Mouse (Mus musculus): ENCODE measurements around the gene Sclt1.

Sclt1 gene

DNA sequence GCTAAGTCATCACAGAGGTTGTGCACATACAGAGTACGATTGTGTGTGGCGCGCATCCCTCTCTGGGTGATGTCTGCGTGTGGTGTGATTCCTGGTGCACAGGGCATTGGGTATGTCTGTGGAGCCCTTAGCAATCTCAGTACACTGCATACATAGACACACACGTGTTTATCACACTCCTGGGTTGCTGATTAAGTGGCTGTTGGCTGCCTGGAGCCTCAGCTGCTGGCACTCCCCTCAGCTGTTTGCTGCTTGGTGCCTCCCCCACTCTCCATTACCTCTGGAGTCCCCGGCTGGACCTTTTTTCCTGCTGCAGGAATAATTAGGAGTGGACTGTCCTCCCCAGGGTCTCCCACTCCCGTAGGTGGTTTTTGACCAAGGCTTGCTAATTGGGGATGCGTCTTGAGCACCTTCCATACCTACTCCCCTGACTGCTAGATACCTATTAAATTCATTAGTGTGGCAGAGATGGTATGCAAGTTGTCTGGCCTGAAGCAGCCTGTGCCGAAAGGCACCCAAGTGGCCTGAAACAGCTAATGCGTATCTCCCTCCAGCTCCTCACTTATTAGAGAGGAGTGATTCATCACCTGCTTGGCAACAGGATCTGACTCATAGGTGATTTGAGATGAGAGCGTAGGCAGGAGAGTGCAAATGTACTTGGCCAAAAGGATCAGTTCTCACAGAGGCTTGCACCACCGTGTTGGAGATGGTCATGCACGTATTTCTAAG lies 136.5 kb downstream of the Sclt1 start:
- DNase-seq = no peak

DNA sequence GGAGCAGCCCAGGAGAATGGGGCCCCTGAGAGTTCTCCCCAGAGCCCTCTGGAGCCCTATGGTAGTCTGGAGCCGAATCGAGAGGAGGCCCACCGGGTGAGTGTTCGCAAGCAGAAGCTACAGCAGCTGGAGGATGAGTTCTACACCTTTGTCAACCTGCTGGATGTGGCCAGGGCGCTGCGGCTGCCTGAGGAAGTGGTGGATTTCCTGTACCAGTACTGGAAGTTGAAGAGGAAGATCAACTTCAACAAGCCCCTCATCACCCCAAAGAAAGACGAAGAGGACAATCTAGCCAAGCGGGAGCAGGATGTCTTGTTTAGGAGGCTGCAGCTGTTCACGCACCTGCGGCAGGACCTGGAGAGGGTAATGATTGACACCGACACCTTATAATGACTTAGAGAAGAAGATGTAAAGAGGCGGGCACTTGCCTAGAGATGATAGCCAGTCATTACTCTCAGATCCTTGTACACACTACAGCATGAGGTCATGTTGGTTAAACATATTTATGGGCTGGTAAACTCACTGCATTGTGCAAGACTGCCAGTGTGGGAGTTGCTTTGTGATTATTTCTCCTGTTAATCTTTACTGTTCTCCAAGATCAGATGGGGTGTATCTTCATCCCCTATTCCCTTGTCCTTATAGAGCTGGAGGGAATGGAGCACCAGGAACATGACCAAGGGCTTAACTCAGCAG lies 137.5 kb downstream of the Sclt1 start:
- no peak for DNase-seq

DNA sequence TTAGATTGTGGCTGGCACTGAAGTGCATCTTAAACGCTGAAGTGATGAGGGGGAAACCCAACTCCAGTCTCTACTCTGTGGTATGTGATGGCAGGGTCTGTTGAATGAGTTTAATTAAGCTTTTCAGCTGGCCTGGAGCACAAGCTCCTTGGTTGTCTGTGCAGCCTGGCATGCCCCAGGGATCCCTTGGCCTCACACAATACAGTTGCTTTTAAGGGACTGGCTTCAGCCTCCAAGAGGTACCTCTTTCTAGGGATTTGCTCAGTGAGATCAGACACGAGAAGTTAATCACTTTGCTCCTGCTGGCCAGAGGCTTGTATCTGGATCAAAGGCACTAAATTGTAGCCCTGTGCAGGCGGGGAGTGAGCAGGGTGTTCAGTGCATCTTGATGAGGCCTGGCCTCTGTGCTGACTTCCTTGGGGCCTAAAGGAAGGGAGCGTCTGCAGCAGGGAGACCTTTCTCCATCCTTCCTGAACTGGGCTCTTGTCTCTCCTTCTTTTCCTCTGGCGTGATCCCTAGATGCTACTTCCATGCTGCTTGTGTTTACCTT lies 138.8 kb downstream of the Sclt1 start:
- no peak for DNase-seq

DNA sequence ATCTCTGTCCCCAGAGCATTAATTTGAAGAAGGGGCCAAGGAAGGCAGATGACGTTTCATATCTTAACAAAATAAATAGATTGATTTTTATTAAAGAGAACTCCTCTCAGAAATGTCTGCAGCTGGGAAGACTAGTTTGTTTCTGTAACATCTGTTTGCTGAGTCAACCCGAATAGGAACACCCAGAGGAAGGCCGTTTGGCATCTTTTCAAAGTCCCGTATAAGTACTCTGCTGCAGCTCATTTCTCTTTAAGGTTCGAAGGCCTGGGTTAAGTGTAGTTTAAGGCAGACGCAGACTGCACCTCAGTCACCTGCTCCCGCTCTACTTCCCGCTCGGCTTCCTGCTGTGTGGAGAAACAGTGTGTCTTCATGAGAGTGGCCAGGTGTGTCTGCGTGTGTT lies 139.4 kb downstream of the Sclt1 start:
- DNase-seq = no peak

- no peak for DNase-seq
These were observed 140.9 kb downstream of the Sclt1 start for GRCm38 (mm10) chr3:41601226-41602020.

DNA sequence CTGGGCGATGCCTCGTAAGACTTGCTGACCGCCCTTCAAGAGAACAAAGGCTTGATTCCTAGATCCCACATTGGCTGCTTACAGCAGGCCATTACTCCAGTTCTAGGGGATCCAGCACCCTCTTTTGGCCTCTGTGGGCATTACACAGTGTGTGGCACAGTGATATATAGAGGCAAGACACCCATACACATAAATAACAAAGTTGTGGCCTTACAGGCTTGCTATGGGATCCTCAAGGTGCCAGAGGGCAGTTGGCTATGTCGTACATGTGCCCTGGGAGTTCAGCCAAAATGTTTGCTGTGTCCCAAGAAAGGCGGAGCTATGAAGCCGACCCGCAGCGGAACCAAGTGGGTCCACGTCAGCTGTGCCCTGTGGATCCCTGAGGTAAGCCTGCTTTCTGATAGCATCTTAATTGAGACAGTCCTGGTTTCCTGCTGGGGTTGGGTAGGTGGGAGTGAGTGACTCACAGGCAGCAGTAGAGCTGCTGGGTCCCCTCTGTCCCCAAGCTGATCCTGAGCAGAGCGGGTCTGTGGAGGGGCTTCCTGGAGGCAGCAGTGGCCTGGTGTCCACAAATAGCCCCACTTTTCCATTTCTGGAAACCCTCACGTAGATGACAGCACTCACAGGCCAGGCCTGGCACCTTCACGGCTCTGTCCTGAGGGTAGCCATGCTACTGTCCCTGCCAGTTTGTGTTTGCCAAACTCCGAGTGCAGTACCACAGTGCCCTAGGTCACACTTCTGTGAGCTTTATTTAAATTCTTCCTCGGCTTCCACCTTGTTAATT lies 142.3 kb downstream of the Sclt1 start:
- DNase-seq = peak; percentile 77

- no peak for DNase-seq
These were observed 143.1 kb downstream of the Sclt1 start for GRCm38 (mm10) chr3:41599226-41599625.

DNA sequence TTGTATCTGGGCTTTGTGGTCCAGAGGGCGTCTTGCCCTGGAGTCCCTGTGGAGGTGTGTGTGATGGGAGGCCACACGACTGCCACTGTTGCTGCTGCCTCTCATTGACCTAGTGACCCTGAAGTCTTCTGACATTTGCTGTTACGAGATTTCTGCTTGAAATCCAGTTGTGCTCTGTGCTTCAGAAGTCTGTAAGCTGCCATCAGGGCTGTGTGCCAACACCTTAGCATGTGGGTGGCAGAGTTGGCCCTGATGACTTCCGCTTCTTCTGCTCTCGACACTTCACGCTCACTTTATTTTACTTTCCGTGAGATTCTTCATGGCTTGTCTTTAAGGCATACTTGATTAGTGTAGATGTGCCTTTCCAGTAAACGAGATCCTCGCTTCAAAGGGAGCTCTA lies 143.9 kb downstream of the Sclt1 start:
- DNase-seq = no peak

DNA sequence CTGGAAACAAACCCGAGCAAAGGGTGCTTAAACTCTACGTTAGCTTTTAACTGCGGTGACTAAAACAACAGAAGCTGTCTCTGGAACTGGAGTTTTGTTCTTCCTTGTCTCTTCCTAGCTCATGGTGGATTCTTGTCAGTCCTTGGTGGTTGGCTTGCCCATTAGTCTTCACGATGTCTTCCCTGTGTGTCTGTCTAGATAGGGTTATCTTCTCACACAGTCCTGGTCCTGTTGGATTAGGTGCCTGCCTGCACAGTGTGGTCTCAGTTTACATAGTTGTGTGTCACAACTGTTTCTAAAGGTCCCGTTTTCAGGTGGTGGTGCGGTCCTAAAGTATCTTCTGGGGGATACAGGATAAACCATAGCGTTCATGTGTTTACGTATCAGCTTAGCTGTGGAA lies 145.3 kb downstream of the Sclt1 start:
- DNase-seq = no peak

DNA sequence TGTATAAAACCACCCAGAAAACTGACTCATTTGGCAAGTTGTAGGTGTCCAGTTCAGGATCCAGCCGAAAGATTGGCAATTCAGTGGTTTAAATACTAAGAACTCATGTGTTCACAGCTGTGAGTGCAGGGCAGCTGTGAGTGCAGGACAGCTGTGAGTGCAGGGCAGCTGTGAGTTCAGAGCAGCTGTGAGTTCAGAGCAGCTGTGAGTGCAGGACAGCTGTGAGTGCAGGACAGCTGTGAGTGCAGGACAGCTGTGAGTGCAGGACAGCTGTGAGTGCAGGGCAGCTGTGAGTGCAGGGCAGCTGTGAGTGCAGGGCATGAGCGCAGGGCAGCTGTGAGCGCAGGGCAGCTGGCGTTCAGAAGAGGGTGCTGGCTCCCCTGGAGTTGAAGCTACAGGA lies 147.3 kb downstream of the Sclt1 start:
- DNase-seq = no peak

- no peak for DNase-seq
These were observed 148.0 kb downstream of the Sclt1 start for GRCm38 (mm10) chr3:41594097-41594879.

DNA sequence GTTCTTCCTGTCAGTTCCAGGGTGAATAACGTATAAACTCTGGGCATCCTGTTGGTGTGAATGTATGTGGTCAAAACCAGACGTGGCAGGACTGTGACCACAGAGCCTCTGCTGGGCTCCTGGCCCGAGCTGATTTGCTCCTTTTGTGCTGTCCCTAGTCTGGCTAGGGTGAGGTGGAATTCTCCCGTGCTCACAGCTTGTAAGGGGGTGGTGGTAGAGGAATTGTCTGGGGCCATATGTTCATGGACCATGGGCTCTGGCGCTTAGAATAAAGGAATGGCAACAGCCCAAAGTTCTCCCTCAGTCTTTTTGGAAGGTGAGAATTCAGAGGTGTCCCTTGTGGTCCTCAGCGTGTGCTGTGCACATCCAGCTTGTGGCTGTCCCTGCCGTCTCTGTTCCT lies 149.5 kb downstream of the Sclt1 start:
- peak; percentile 54 for DNase-seq

GRCm38 (mm10) chr3:41591651-41592170 lies 150.6 kb downstream of the Sclt1 start:
- no peak for DNase-seq

GRCm38 (mm10) chr3:41590695-41591559 lies 151.4 kb downstream of the Sclt1 start:
- no peak for DNase-seq

DNA sequence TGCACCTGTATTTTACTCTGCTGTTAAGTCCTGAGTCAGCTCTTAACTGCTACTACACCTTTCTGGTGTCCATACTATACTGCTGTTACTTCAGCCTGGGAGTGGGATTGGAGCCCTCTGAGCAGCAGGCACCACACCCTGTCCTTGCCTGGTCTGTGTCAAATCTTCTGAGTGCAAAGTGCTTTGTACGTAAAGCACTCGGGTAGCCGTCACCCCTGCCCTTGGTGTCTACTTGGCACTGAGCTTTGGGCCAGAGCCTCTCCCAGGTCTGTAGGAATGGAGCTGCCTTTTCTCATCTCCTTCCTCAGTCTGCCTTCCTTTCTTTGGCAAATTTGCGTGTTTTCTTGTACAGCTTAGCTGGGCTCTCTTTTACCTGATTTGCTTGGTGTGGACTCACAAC lies 152.3 kb downstream of the Sclt1 start:
- DNase-seq = no peak

DNA sequence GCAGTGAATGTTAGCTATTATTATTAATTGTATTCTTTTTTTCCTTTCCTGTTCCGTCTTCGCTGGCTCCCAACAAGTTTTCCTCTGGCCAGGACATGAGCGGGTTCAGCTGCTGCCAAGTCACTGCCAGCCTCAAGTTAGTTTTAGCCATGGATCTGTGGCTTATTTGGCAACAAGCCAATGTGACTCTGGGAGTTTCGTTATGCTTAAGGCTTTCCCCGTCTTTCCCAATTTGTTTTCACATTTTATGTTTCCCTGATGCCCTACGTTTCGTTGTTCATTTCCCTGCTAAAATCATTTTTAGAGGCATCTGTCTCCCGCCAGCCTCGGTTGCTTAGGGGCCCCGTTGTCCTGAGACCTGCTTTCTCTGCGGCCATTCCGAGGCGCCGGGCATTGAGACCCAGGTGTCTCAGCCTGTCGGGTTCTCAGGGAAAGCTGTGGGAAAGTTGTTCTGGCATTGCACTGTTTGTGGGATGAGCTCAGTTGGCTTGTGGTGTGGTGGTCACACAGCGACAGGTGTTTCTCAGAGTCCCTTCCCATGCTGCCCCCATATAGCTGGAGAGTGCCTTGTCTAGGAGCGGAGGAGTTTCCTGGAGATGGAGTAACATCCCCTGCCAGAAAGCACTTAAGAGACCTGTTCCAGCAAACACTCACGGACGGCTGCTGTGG lies 152.9 kb downstream of the Sclt1 start:
- no peak for DNase-seq

DNA sequence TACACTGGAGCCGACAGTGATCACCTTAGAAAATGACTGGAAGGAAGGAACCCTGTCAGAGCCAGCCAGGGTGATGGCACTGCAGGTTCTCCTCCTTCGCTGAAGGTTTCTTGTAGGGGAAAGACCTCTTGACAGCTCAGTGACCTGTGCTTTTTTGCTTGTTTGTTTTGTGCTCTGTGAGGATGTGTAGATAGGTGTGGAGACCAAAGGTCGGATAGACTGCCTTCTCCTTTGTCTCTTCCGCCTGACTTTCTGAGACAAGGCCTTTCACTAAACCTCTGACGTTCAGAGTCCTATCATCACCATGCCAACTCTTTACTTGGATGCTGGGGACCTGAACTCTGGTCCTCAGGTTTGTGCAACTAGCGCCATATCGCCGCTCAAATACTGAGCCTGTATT lies 153.8 kb downstream of the Sclt1 start:
- DNase-seq = no peak

GRCm38 (mm10) chr3:41587588-41587987 lies 154.7 kb downstream of the Sclt1 start:
- no peak for DNase-seq

DNA sequence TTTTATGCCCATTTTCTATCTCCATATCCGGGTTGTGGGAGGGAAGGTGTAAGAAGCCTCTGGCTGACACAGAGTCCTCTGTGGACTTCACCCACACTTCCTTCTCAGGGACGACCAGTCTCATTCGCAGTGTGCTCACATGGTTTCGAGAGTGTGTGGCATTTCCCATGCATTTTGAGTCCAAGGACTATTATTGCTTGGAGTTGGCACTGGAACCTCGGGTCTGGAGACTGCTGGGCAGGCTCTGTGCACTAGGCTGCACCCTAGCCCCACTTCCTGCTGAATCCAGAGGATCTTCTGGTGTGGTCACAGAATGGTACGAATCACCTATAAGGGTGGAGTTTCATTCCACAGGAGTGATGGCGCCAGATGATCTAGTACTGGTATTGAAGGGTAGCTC lies 155.4 kb downstream of the Sclt1 start:
- DNase-seq = no peak

DNA sequence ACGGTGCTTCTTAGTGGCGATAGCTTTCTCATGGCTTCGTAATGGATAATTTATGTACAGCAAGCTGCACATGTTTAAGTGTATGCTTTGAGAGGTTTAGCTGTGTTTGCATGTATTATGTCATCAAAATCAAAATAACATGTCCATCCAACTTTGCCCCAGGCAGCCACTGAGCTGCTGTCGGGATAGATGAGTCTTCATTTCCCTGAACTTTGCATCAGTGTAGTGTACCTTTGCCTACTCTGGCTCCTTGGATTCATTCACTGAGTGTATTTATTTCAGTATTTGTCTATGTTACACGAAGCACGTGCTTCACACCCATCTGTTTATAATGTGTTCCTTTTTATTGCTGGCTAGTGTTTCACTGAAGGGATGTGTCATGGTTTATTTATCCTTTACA lies 156.0 kb downstream of the Sclt1 start:
- no peak for DNase-seq

Data from cerebellum, adult 9-10 months (tissue).